Mouse (Mus musculus) ES-E14 (cell line): ENCODE results near the gene Dock10. TPM values are rescaled to one million over a fixed set of nuclear protein-coding genes. Genes with fewer than 3 reads are reported as not detected.

ENCODE experiments used
- DNase-seq: peaks from one replicate; pipeline ENCODE4 v3.0.0-alpha.2; 2013; ENCODE audit warnings: low read depth, low spot score
- H3K27ac ChIP-seq: 2 replicates; pipeline ENCODE4 v1.5.1; 2012; ENCODE audit warnings: low read depth, mild to moderate bottlenecking, low read length, moderate library complexity, mixed read lengths; ENCODE audit not compliant: poor library complexity, insufficient read depth, severe bottlenecking
- H3K36me3 ChIP-seq: 2 replicates; pipeline ENCODE4 v1.6.1; 2012; ENCODE audit warnings: mild to moderate bottlenecking, low read length, moderate library complexity, mixed read lengths; ENCODE audit not compliant: control insufficient read depth, poor library complexity, insufficient read depth, severe bottlenecking
- H3K4me1 ChIP-seq, 2 experiments: fragments of 150-350 bp in 1 of 2; sonication (generic) in 1 of 2; 2 replicates each; pipeline ENCODE4 v1.6.1; 2012; ENCODE audit warnings: low read length in 2 of 2, mild to moderate bottlenecking in 1 of 2, mixed read lengths in 1 of 2; ENCODE audit not compliant: control insufficient read depth in 2 of 2, insufficient read depth in 2 of 2, poor library complexity in 1 of 2
- H3K4me3 ChIP-seq, 2 experiments: fragments of 150-350 bp in 1 of 2; sonication (generic) in 1 of 2; 2 replicates each; pipeline ENCODE4 v1.5.1; 2012; ENCODE audit warnings: low read length in 2 of 2, low read depth in 1 of 2, mild to moderate bottlenecking in 1 of 2, mixed read lengths in 1 of 2; ENCODE audit not compliant: insufficient read depth in 1 of 2, poor library complexity in 1 of 2, severe bottlenecking in 1 of 2
- H3K9ac ChIP-seq: 2 replicates; pipeline ENCODE4 v1.6.1; 2012; ENCODE audit warnings: low read depth, mild to moderate bottlenecking, low read length, mixed read lengths; ENCODE audit not compliant: poor library complexity, insufficient read depth, severe bottlenecking
- H3K9me3 ChIP-seq: fragments of 150-350 bp; sonication (generic); 2 replicates; pipeline ENCODE4 v1.6.1; 2012; ENCODE audit warnings: low read depth, mild to moderate bottlenecking, low read length; ENCODE audit not compliant: control insufficient read depth, insufficient read depth
- CHD2 ChIP-seq: IDR thresholded peaks from 2 replicates; pipeline ENCODE4 v1.6.1; 2014; ENCODE audit warnings: mild to moderate bottlenecking, low read depth, low read length, inconsistent platforms
- HCFC1 ChIP-seq: IDR thresholded peaks from 2 replicates; pipeline ENCODE4 v1.6.1; 2012; ENCODE audit warnings: low read length, inconsistent platforms, borderline replicate concordance; ENCODE audit not compliant: insufficient read depth
- MAFK ChIP-seq: IDR thresholded peaks from 2 replicates; pipeline ENCODE4 v1.6.1; 2014; ENCODE audit warnings: mild to moderate bottlenecking, low read depth, low read length, inconsistent platforms; ENCODE audit not compliant: insufficient read depth
- ZC3H11A ChIP-seq: IDR thresholded peaks from 2 replicates; pipeline ENCODE4 v1.6.1; 2012; ENCODE audit warnings: low read depth, mild to moderate bottlenecking, inconsistent platforms, low read length, borderline replicate concordance
- ZNF384 ChIP-seq: IDR thresholded peaks from 2 replicates; pipeline ENCODE4 v1.6.1; 2012; ENCODE audit warnings: low read depth, low read length, inconsistent platforms
- in situ Hi-C, 2 experiments: fragments of 600-800 bp; cut with MboI; formaldehyde crosslinking; loops; one replicate each; pipeline ENCODE4 v1.15.1; 2025; ENCODE audit warnings: low sequenced_read_pairs in 2 of 2, inconsistent platforms in 1 of 2; ENCODE audit not compliant: unreplicated experiment in 2 of 2
- total RNA-seq: library from RNA; depleted of rRNA; stranded (reverse); fragments of 300-350 nt; gene quantifications from 2 replicates; pipeline ENCODE4 v1.2.3, GENCODE M21; 2012

Dock10 gene
- total RNA-seq, 1 experiment: 0.67 TPM

- no peak overlapping the region for H3K4me3 ChIP-seq
- H3K9ac ChIP-seq: no peak overlapping the region
- H3K36me3 ChIP-seq: no peaks in the 10 kb centered on the region
- in situ Hi-C loops: no loop called here
- no peak overlapping the region for H3K27ac ChIP-seq
- no peaks in the 10 kb centered on the region for H3K4me1 ChIP-seq
- no peaks in the 10 kb centered on the region for H3K9me3 ChIP-seq
- no peak for DNase-seq
- TF ChIP-seq ZNF384 (no peak), ZC3H11A (no peak), HCFC1 (no peak), CHD2 (no peak), MAFK (no peak)
Observed at GRCm38 (mm10) chr1:80713920-80714319, 44.4 kb downstream of the Dock10 start.

- Histone ChIP-seq H3K4me3 (no peak overlapping the region), H3K9me3 (no peaks in the 10 kb centered on the region), H3K36me3 (no peaks in the 10 kb centered on the region), H3K27ac (no peak overlapping the region), H3K4me1 (no peaks in the 10 kb centered on the region), H3K9ac (no peak overlapping the region)
- in situ Hi-C loops: no loop called here
- DNase-seq: no peak
- no peak for TF ChIP-seq ZNF384
Observed at GRCm38 (mm10) chr1:80710607-80711261, 47.6 kb downstream of the Dock10 start.

GRCm38 (mm10) chr1:80710097-80710541 is 48.2 kb downstream of the Dock10 start:
- Histone ChIP-seq H3K4me1 (no peaks in the 10 kb centered on the region), H3K27ac (no peak overlapping the region), H3K4me3 (no peak overlapping the region), H3K9me3 (no peaks in the 10 kb centered on the region), H3K9ac (no peak overlapping the region), H3K36me3 (no peaks in the 10 kb centered on the region)
- TF ChIP-seq ZC3H11A (no peak), HCFC1 (no peak), MAFK (no peak), CHD2 (no peak), ZNF384 (no peak)
- in situ Hi-C loops: no loop called here
- DNase-seq: no peak

GRCm38 (mm10) chr1:80709299-80709698 is 49.0 kb downstream of the Dock10 start:
- no peak overlapping the region for H3K9ac ChIP-seq
- TF ChIP-seq ZC3H11A (no peak), MAFK (no peak), ZNF384 (no peak), CHD2 (no peak)
- no peak for DNase-seq
- no peak overlapping the region for H3K27ac ChIP-seq
- no peak overlapping the region for H3K4me3 ChIP-seq
- H3K9me3 ChIP-seq: no peaks in the 10 kb centered on the region
- no peaks in the 10 kb centered on the region for H3K4me1 ChIP-seq
- no peaks in the 10 kb centered on the region for H3K36me3 ChIP-seq
- in situ Hi-C loops: no loop called here

- Histone ChIP-seq H3K9ac (no peak overlapping the region), H3K36me3 (no peaks in the 10 kb centered on the region), H3K9me3 (no peaks in the 10 kb centered on the region), H3K4me3 (no peak overlapping the region), H3K4me1 (no peaks in the 10 kb centered on the region), H3K27ac (no peak overlapping the region)
- in situ Hi-C loops: no loop called here
- DNase-seq: no peak
- no peak for TF ChIP-seq ZC3H11A
- TF ChIP-seq MAFK: no peak
- no peak for TF ChIP-seq ZNF384
- no peak for TF ChIP-seq HCFC1
- no peak for TF ChIP-seq CHD2
Observed at GRCm38 (mm10) chr1:80703279-80703678, 55.0 kb downstream of the Dock10 start.
